Mouse (Mus musculus): ENCODE measurements around the gene Agbl2. TPM values are rescaled to one million over a fixed set of nuclear protein-coding genes. Genes with fewer than 3 reads are reported as not detected.

Agbl2 gene
- polyA plus RNA-seq, 1 experiment: 2.2 TPM

GRCm38 (mm10) chr2:90788126-90788525, 5.6 kb downstream of the Agbl2 start:
- TF ChIP-seq EP300 (IDR thresholded peaks at IDR 0.05; ENCODE audit: insufficient read depth, low read depth, low read length) (no peak), POLR2A (IDR thresholded peaks at IDR 0.05; ENCODE audit: insufficient read depth, low read length) (no peak), CTCF (IDR thresholded peaks at IDR 0.05; ENCODE audit: low read depth, low read length) (no peak)

GRCm38 (mm10) chr2:90808241-90809126, 26.0 kb downstream of the Agbl2 start:
- Histone ChIP-seq H3K4me1 (ENCODE audit: control insufficient read depth, insufficient read depth, low read length) (no peaks in the 10 kb centered on the region), H3K4me3 (ENCODE audit: low read depth, low read length) (no peak overlapping the region), H3K9me3 (replicated peaks; ENCODE audit: control insufficient read depth, insufficient read depth, low read length, poor library complexity, severe bottlenecking) (no peaks in the 10 kb centered on the region), H3K27me3 (ENCODE audit: control insufficient read depth, insufficient read depth, low read length, poor library complexity, severe bottlenecking) (no peaks in the 10 kb centered on the region), H3K9ac (ENCODE audit: low read depth, poor library complexity, severe bottlenecking) (no peak overlapping the region), H3K36me3 (ENCODE audit: control insufficient read depth, insufficient read depth, low read length, poor library complexity, severe bottlenecking) (no peaks in the 10 kb centered on the region), H3K27ac (ENCODE audit: insufficient read depth, low read length) (no peak overlapping the region)
- no peak for TF ChIP-seq CTCF (IDR thresholded peaks at IDR 0.05; ENCODE audit: low read depth, low read length)
- TF ChIP-seq POLR2A (IDR thresholded peaks at IDR 0.05; ENCODE audit: insufficient read depth, low read length): no peak
- TF ChIP-seq EP300 (IDR thresholded peaks at IDR 0.05; ENCODE audit: insufficient read depth, low read depth, low read length): no peak

More at GRCm38 (mm10) chr2:90788126-90788525, 5.6 kb downstream of the Agbl2 start:
- Histone ChIP-seq H3K27ac (ENCODE audit: insufficient read depth, low read length) (no peak overlapping the region), H3K9me3 (replicated peaks; ENCODE audit: control insufficient read depth, insufficient read depth, low read length, poor library complexity, severe bottlenecking) (no peaks in the 10 kb centered on the region), H3K27me3 (ENCODE audit: control insufficient read depth, insufficient read depth, low read length, poor library complexity, severe bottlenecking) (no peaks in the 10 kb centered on the region), H3K4me3 (ENCODE audit: low read depth, low read length) (no peak overlapping the region), H3K36me3 (ENCODE audit: control insufficient read depth, insufficient read depth, low read length, poor library complexity, severe bottlenecking) (no peaks in the 10 kb centered on the region), H3K4me1 (ENCODE audit: control insufficient read depth, insufficient read depth, low read length) (no peaks in the 10 kb centered on the region), H3K9ac (ENCODE audit: low read depth, poor library complexity, severe bottlenecking) (no peak overlapping the region)

GRCm38 (mm10) chr2:90810751-90811150, 28.2 kb downstream of the Agbl2 start:
- no peak for TF ChIP-seq CTCF (IDR thresholded peaks at IDR 0.05; ENCODE audit: low read depth, low read length)
- no peak for TF ChIP-seq POLR2A (IDR thresholded peaks at IDR 0.05; ENCODE audit: insufficient read depth, low read length)
- no peak for TF ChIP-seq EP300 (IDR thresholded peaks at IDR 0.05; ENCODE audit: insufficient read depth, low read depth, low read length)
- Histone ChIP-seq H3K36me3 (ENCODE audit: control insufficient read depth, insufficient read depth, low read length, poor library complexity, severe bottlenecking) (no peaks in the 10 kb centered on the region), H3K4me1 (ENCODE audit: control insufficient read depth, insufficient read depth, low read length) (no peaks in the 10 kb centered on the region), H3K9ac (ENCODE audit: low read depth, poor library complexity, severe bottlenecking) (no peak overlapping the region), H3K27me3 (ENCODE audit: control insufficient read depth, insufficient read depth, low read length, poor library complexity, severe bottlenecking) (no peaks in the 10 kb centered on the region), H3K4me3 (ENCODE audit: low read depth, low read length) (no peak overlapping the region), H3K27ac (ENCODE audit: insufficient read depth, low read length) (no peak overlapping the region), H3K9me3 (replicated peaks; ENCODE audit: control insufficient read depth, insufficient read depth, low read length, poor library complexity, severe bottlenecking) (no peaks in the 10 kb centered on the region)

GRCm38 (mm10) chr2:90815266-90815665, 32.7 kb downstream of the Agbl2 start:
- Histone ChIP-seq H3K9ac (ENCODE audit: low read depth, poor library complexity, severe bottlenecking) (no peak overlapping the region), H3K27ac (ENCODE audit: insufficient read depth, low read length) (no peak overlapping the region), H3K9me3 (replicated peaks; ENCODE audit: control insufficient read depth, insufficient read depth, low read length, poor library complexity, severe bottlenecking) (no peaks in the 10 kb centered on the region), H3K27me3 (ENCODE audit: control insufficient read depth, insufficient read depth, low read length, poor library complexity, severe bottlenecking) (no peaks in the 10 kb centered on the region), H3K4me3 (ENCODE audit: low read depth, low read length) (no peak overlapping the region), H3K4me1 (ENCODE audit: control insufficient read depth, insufficient read depth, low read length) (no peaks in the 10 kb centered on the region), H3K36me3 (ENCODE audit: control insufficient read depth, insufficient read depth, low read length, poor library complexity, severe bottlenecking) (no peaks in the 10 kb centered on the region)
- TF ChIP-seq EP300 (IDR thresholded peaks at IDR 0.05; ENCODE audit: insufficient read depth, low read depth, low read length) (no peak), CTCF (IDR thresholded peaks at IDR 0.05; ENCODE audit: low read depth, low read length) (no peak), POLR2A (IDR thresholded peaks at IDR 0.05; ENCODE audit: insufficient read depth, low read length) (no peak)

- H3K27me3 ChIP-seq (ENCODE audit: control insufficient read depth, insufficient read depth, low read length, poor library complexity, severe bottlenecking): no peaks in the 10 kb centered on the region
- no peaks in the 10 kb centered on the region for H3K9me3 ChIP-seq (replicated peaks; ENCODE audit: control insufficient read depth, insufficient read depth, low read length, poor library complexity, severe bottlenecking)
- no peaks in the 10 kb centered on the region for H3K4me1 ChIP-seq (ENCODE audit: control insufficient read depth, insufficient read depth, low read length)
- no peak overlapping the region for H3K4me3 ChIP-seq (ENCODE audit: low read depth, low read length)
- TF ChIP-seq POLR2A (IDR thresholded peaks at IDR 0.05; ENCODE audit: insufficient read depth, low read length) (no peak), CTCF (IDR thresholded peaks at IDR 0.05; ENCODE audit: low read depth, low read length) (no peak), EP300 (IDR thresholded peaks at IDR 0.05; ENCODE audit: insufficient read depth, low read depth, low read length) (no peak)
- no peak overlapping the region for H3K27ac ChIP-seq (ENCODE audit: insufficient read depth, low read length)
- H3K9ac ChIP-seq (ENCODE audit: low read depth, poor library complexity, severe bottlenecking): no peak overlapping the region
- H3K36me3 ChIP-seq (ENCODE audit: control insufficient read depth, insufficient read depth, low read length, poor library complexity, severe bottlenecking): no peaks in the 10 kb centered on the region
Measured at GRCm38 (mm10) chr2:90816144-90816543, 33.6 kb downstream of the Agbl2 start.

- Histone ChIP-seq H3K36me3 (ENCODE audit: control insufficient read depth, insufficient read depth, low read length, poor library complexity, severe bottlenecking) (no peaks in the 10 kb centered on the region), H3K9me3 (replicated peaks; ENCODE audit: control insufficient read depth, insufficient read depth, low read length, poor library complexity, severe bottlenecking) (no peaks in the 10 kb centered on the region), H3K9ac (ENCODE audit: low read depth, poor library complexity, severe bottlenecking) (no peak overlapping the region), H3K27ac (ENCODE audit: insufficient read depth, low read length) (no peak overlapping the region), H3K27me3 (ENCODE audit: control insufficient read depth, insufficient read depth, low read length, poor library complexity, severe bottlenecking) (no peaks in the 10 kb centered on the region), H3K4me1 (ENCODE audit: control insufficient read depth, insufficient read depth, low read length) (peaks cover 1% of the 10 kb centered on the region), H3K4me3 (ENCODE audit: low read depth, low read length) (no peak overlapping the region)
- no peak for TF ChIP-seq CTCF (IDR thresholded peaks at IDR 0.05; ENCODE audit: low read depth, low read length)
- no peak for TF ChIP-seq POLR2A (IDR thresholded peaks at IDR 0.05; ENCODE audit: insufficient read depth, low read length)
- TF ChIP-seq EP300 (IDR thresholded peaks at IDR 0.05; ENCODE audit: insufficient read depth, low read depth, low read length): no peak
Measured at GRCm38 (mm10) chr2:90818710-90819109, 36.2 kb downstream of the Agbl2 start.
